Mouse (Mus musculus): Measurements from ENCODE around the gene Entpd7. TPM values are rescaled to one million over a fixed set of nuclear protein-coding genes. Genes with fewer than 3 reads are reported as not detected.

Entpd7 gene
- polyA plus RNA-seq, 1 experiment from 2014 or later: 7.9 TPM

DNA sequence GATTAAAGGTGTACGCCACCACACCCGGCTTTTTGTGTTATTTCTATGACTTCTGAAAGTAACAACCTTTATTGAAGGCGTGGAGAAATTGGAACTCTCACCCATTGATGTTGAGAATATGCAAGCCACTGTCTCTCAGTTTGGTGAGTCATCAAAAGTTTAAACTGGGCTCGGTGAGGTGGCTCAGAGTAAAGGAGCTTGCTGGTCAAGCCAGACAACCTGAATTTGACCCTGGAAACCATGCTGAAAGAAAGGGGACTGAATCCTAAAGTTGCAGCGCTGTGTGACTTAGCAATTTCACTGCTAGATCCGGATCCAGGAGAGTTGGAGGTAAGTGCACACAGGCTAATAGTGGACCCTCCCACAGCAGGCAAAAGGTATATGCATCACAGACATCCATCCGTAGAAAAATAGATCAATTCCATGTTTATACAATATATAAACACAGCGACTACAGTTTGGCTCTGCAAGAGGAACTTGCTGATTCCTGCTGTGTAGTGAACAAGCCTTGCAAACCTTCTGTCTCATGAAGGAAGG, 10.9 kb upstream of the Entpd7 start:
- peaks cover 21% of the 10 kb centered on the region; the same call in 1 of the 2 replicates for H3K27me3 ChIP-seq (ENCODE audit: insufficient read depth, poor library complexity, severe bottlenecking)
- H3K27ac ChIP-seq: no peak overlapping the region
- DNase-seq (ENCODE audit: low spot score): no peak
- H3K4me1 ChIP-seq: peaks cover 11% of the 10 kb centered on the region
- H3K36me3 ChIP-seq: no peaks in the 10 kb centered on the region
- H3K9me3 ChIP-seq: peaks cover 2% of the 10 kb centered on the region; the same call in 1 of the 2 replicates
- no peak overlapping the region for H3K4me3 ChIP-seq
- WGBS: 77% methylated on average over 8 of the region's 8 CpGs

DNA sequence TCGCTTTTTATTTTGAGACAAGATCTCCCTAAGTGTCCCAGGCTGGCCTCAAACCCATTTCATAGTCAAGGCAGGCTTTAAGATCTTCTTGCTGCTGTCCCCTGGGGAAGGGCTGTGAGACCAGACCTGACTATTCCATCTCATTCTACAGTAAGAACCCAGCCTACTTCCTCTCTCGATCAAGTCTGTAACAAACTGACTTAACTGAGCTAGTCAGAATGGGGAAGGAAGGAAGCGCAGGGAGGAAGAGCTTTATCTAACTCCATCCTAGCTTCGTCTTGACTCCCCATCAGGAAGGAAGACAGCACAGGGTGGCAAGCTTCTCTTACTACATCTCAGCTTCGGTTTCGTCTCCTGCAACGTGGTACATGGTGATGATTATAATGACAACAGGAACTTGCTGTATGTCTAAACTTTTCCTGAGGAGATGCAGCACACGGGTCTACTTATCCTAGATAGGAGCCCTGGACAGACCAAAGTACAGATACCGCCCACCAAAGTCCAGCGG, 9.9 kb upstream of the Entpd7 start:
- Histone ChIP-seq H3K36me3 (no peaks in the 10 kb centered on the region), H3K27ac (no peak overlapping the region), H3K27me3 (ENCODE audit: insufficient read depth, poor library complexity, severe bottlenecking) (peaks cover 21% of the 10 kb centered on the region; the same call in 1 of the 2 replicates), H3K4me1 (peaks cover 10% of the 10 kb centered on the region), H3K9me3 (peaks cover 2% of the 10 kb centered on the region; the same call in 1 of the 2 replicates), H3K4me3 (no peak overlapping the region)
- DNase-seq (ENCODE audit: low spot score): no peak
- 62% methylated on average over 10 of the region's 10 CpGs for WGBS

DNA sequence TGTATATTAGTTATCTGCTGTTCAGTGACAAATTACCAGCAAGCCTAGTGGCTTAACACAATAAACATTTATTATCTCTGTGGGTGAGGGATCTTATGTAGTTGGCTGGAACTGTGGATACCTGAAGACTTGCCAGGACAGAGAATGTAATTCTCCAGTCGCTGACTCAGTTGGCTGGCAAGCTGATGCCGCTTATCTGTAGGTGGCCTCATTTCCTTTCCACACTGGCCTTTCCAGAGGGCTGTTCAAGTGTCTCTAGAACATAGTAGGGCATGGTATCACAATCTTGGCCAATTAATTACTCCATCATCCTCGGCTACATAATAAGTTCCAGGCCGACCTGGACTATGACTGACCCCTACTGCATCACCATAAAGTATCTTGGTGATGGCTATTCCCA, 7.9 kb upstream of the Entpd7 start:
- no peak for DNase-seq (ENCODE audit: low spot score)
- peaks cover 2% of the 10 kb centered on the region; the same call in 1 of the 2 replicates for H3K9me3 ChIP-seq
- H3K36me3 ChIP-seq: no peaks in the 10 kb centered on the region
- H3K27me3 ChIP-seq (ENCODE audit: insufficient read depth, poor library complexity, severe bottlenecking): peaks cover 21% of the 10 kb centered on the region; the same call in 1 of the 2 replicates
- no peak overlapping the region for H3K4me3 ChIP-seq
- 82% methylated on average over 4 of the region's 4 CpGs for WGBS
- H3K4me1 ChIP-seq: peaks cover 2% of the 10 kb centered on the region
- no peak overlapping the region for H3K27ac ChIP-seq

DNA sequence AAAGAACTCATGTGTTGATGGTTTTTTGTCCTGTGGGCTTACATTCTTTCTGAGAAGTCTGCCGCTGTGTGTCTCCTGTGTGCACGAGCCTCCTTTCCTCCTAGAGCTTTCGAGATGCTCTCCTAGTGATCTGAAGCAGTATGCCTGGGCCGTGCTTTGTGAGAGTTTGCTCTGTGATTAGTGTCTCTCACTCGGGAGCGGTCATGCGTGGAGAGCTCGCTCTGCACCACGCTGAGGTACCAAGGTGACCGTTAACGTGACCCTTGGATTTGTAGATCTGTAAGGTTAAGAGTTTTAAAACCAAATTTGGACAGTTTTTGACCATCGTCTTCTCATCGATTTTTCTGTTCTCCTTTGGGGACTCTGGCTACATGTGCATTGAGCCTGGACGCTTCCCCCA, 3.3 kb downstream of the Entpd7 start:
- 0 out of 2 replicates have a peak, but pooled peaks cover 2% of the 10 kb centered on the region for H3K9me3 ChIP-seq
- H3K27me3 ChIP-seq (ENCODE audit: insufficient read depth, poor library complexity, severe bottlenecking): peaks cover 14% of the 10 kb centered on the region
- no peak overlapping the region for H3K4me3 ChIP-seq
- peaks cover 17% of the 10 kb centered on the region for H3K4me1 ChIP-seq
- H3K27ac ChIP-seq: no peak overlapping the region
- DNase-seq (ENCODE audit: low spot score): no peak
- 85% methylated on average over 14 of the region's 14 CpGs for WGBS
- peaks cover 17% of the 10 kb centered on the region for H3K36me3 ChIP-seq

DNA sequence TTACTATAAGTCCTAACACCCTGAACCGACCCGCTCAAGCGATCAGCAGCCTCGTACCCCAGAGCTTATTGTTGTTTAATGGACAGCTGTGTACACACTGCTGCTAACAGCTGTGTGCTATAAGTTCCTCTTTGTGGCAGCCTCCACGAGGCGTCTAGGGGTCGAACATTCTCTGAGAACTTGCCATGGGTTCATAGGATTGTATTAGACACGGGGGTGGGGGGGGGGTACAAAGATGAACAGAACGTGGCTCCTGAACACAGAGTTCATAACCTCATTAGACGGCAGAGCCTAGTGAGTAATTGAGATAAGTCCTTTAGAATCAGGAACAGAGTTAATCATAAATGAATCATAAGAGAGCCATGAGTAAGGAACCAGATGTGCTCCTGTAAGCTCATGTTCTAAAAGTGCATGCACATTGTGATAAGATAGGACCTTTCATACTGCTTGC, 6.1 kb downstream of the Entpd7 start:
- 0 out of 2 replicates have a peak, but pooled peaks cover 2% of the 10 kb centered on the region for H3K9me3 ChIP-seq
- H3K27ac ChIP-seq: no peak overlapping the region
- H3K27me3 ChIP-seq (ENCODE audit: insufficient read depth, poor library complexity, severe bottlenecking): peaks cover 14% of the 10 kb centered on the region
- WGBS: 79% methylated on average over 10 of the region's 10 CpGs
- H3K4me1 ChIP-seq: peaks cover 3% of the 10 kb centered on the region
- peaks cover 34% of the 10 kb centered on the region for H3K36me3 ChIP-seq
- no peak for DNase-seq (ENCODE audit: low spot score)
- H3K4me3 ChIP-seq: no peak overlapping the region

DNA sequence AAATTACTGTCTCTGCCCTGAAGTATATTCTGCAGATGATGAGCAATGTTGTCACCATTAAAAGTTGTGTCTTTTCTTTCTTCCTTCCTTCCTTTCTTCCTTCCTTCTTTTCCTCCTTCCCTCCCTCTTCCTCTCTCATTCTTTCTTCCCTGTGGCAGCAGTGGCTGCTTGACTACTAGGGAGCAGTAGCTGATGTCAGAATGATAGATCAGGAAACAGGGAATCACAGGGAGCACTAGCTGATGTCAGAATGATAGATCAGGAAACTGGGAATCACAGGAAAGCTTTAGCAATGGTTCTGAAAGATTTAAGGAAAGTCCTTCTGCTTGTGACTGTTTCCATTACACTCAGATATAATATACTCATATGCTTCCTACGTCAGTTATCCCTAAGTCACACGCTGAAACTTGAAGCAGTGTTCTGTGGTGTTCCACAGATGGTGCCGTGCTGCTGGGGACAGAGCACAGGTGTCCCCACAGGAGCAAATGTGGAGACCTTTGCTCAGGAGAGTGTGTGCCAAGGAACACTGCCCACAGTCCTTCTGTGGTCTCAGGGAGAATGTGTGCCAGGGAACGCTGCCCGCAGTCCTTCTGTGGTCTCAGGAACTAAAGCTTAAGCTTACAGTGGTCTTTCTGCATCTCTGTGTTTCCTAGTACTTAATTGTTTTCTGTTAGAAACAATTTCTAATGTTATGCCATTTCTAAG, 8.3 kb downstream of the Entpd7 start:
- Histone ChIP-seq H3K27me3 (ENCODE audit: insufficient read depth, poor library complexity, severe bottlenecking) (peaks cover 14% of the 10 kb centered on the region), H3K4me1 (peaks cover 2% of the 10 kb centered on the region; the same call in 1 of the 2 replicates), H3K9me3 (no peaks in the 10 kb centered on the region), H3K27ac (no peak overlapping the region), H3K36me3 (peaks cover 38% of the 10 kb centered on the region), H3K4me3 (no peak overlapping the region)
- no peak for DNase-seq (ENCODE audit: low spot score)
- 89% methylated on average over 5 of the region's 5 CpGs for WGBS

DNA sequence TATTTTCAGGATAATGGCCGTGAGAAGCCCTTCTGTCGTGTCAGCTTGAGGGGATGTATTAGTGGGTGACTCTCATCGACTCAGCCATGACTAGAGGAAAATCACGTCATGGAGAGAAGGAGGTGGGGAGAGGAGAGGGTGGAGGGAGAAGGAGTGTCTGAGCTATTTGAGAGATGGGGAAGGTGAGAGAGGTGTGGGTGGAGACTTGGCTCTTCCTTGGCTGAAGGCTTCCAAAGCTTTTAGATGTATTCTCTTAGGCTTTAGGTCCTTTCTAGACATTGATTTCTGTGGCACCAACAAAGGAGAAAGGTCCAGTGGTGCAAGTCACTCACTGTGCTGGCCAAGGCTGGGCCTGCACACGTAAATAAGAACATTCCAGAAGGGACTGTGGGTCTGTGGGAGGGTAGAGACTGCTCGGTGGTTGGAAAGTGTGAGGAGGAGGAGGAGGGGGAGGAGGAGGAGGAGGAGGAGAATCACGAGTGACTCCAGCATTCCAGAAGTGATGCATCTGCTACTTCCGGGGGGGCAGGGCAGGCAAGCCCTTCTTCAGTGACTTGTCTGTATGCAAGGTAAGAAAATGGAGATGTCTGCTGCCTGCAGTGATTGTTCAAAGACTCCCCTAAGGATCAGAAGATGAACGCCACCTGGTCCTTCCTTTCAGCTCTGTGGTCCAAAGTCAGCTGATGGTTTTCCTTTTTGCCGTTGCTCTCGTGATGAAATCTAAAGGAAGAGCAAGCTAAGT, 9.7 kb downstream of the Entpd7 start:
- Histone ChIP-seq H3K4me1 (peaks cover 2% of the 10 kb centered on the region; the same call in 1 of the 2 replicates), H3K4me3 (no peak overlapping the region), H3K27me3 (ENCODE audit: insufficient read depth, poor library complexity, severe bottlenecking) (peaks cover 16% of the 10 kb centered on the region), H3K27ac (no peak overlapping the region), H3K9me3 (no peaks in the 10 kb centered on the region), H3K36me3 (peaks cover 43% of the 10 kb centered on the region)
- no peak for DNase-seq (ENCODE audit: low spot score)
- WGBS: 63% methylated on average over 11 of the region's 11 CpGs

DNA sequence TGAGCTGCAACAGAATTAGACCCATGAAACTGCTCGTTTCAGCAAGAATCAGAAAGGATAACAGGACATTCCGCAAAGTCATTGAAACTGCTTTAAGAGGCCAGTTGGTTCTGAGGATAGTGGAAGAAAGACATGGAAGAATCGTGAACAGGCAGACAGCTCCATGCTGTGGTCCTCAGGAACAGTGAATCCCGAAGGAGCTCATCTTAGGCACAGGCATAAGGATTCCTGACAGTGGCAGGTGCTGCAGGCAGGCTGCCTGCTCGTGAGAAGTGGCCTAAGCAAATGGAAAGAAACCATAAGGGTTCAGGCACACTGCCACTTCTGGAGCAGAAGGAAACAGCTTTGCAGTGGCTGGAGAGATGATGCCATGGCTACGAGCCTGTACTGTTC, 10.3 kb downstream of the Entpd7 start:
- peaks cover 2% of the 10 kb centered on the region; the same call in 1 of the 2 replicates for H3K4me1 ChIP-seq
- no peaks in the 10 kb centered on the region for H3K9me3 ChIP-seq
- H3K27ac ChIP-seq: no peak overlapping the region
- 83% methylated on average over 6 of the region's 6 CpGs for WGBS
- H3K27me3 ChIP-seq (ENCODE audit: insufficient read depth, poor library complexity, severe bottlenecking): peaks cover 21% of the 10 kb centered on the region
- DNase-seq (ENCODE audit: low spot score): no peak
- no peak overlapping the region for H3K4me3 ChIP-seq
- H3K36me3 ChIP-seq: peaks cover 49% of the 10 kb centered on the region

DNA sequence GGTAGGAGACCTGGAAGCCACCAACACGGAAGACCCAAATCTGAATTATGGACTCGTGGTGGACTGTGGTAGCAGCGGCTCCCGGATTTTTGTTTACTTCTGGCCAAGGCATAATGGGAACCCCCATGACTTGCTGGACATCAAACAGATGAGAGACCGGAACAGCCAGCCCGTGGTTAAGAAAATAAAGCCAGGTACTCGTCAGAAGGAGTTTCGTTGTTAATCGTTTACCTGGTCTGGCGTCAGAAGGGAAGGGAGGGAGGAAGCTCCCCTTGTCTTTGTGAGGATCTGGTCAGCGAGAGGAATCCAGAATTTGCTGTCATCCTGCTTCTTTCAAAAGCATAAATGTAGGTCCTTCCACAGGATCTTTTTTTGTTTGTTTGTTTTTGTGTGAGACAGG, 14.7 kb downstream of the Entpd7 start:
- Histone ChIP-seq H3K9me3 (no peaks in the 10 kb centered on the region), H3K27ac (no peak overlapping the region), H3K4me1 (no peaks in the 10 kb centered on the region), H3K27me3 (ENCODE audit: insufficient read depth, poor library complexity, severe bottlenecking) (peaks cover 48% of the 10 kb centered on the region), H3K36me3 (peaks cover 71% of the 10 kb centered on the region), H3K4me3 (no peak overlapping the region)
- DNase-seq (ENCODE audit: low spot score): no peak
- 87% methylated on average over 11 of the region's 11 CpGs for WGBS

DNA sequence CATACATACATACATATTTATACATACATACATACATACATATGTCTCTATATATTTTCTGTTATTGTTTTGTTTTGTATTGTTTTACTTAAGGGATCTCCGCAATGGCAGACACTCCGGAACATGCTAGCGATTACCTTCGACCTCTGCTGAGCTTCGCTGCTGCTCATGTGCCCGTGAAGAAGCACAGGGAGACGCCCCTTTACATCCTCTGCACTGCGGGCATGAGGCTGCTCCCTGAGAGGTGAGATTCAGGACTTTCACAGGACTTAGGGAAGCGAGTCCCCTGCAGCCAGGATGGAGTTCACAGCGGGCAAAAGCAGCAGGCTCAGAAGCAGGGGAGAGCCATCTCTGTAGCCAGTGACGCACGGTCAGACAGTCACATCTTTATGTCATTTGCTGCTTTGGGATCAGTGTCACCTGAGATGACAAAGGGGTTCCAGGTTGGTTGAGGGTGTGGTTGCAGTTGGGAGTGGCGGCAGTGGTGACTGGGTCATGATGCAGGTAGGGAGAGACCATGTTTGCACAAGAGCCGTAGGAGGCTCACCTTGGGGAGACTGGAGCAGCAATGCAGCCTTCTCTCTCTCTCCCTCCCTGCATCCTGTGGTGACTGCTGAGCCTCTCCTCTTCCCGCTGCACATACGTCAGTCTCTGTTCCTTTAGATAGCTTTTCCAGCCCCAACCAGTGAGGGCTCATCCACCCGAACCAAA, 15.5 kb downstream of the Entpd7 start:
- Histone ChIP-seq H3K4me1 (no peaks in the 10 kb centered on the region), H3K36me3 (peaks cover 68% of the 10 kb centered on the region), H3K27ac (no peak overlapping the region), H3K4me3 (no peak overlapping the region), H3K9me3 (no peaks in the 10 kb centered on the region), H3K27me3 (ENCODE audit: insufficient read depth, poor library complexity, severe bottlenecking) (peaks cover 52% of the 10 kb centered on the region)
- peak; percentile 48 for DNase-seq (ENCODE audit: low spot score)
- 85% methylated on average over 17 of the region's 17 CpGs for WGBS

DNA sequence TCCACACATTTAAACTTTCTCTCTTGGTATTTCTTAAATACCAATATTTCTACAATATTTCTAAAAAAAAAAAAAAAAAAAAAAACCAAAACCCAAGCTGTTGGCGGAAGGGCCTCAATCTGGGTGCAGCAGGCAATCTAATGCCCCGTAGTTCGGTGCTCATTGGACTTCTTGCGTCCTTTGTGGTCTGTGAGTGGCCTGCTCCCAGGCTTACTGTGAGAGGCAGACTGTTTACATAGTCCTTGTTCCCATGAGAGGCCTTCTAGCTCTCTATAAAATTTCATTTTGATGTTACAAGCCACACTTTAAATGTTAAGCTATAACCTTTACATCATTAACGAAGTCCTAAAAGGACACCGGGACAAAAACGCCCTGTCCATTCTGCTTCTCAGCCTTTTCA, 18.7 kb downstream of the Entpd7 start:
- no peak for DNase-seq (ENCODE audit: low spot score)
- Histone ChIP-seq H3K4me1 (no peaks in the 10 kb centered on the region), H3K9me3 (no peaks in the 10 kb centered on the region), H3K36me3 (peaks cover 50% of the 10 kb centered on the region), H3K27ac (no peak overlapping the region), H3K27me3 (ENCODE audit: insufficient read depth, poor library complexity, severe bottlenecking) (peaks cover 78% of the 10 kb centered on the region), H3K4me3 (no peak overlapping the region)
- WGBS: 94% methylated on average over 7 of the region's 7 CpGs

DNA sequence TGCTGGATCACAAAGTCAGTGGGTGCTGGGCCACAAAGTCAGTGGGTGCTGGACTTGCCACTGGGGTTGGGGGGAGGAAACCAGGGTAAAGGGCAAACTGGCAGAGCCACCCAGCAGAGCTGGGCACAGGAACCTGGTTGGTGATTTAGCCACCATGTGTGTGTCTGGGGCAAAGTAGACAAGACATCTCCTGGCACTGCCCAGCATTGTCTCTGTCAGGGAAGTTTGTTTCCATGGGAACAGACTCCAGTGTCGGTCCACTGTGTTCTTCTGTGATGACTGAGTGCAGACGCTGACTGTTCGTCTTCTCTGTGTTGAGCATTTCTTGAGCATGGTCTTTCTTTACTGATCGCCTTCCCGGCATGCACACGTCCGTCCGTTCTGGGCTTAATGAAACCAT, 19.8 kb downstream of the Entpd7 start:
- peak; percentile 67 for DNase-seq (ENCODE audit: low spot score)
- H3K27ac ChIP-seq: no peak overlapping the region
- 89% methylated on average over 8 of the region's 8 CpGs for WGBS
- no peak overlapping the region for H3K4me3 ChIP-seq
- H3K27me3 ChIP-seq (ENCODE audit: insufficient read depth, poor library complexity, severe bottlenecking): peaks cover 85% of the 10 kb centered on the region
- H3K9me3 ChIP-seq: no peaks in the 10 kb centered on the region
- peaks cover 49% of the 10 kb centered on the region for H3K36me3 ChIP-seq
- no peaks in the 10 kb centered on the region for H3K4me1 ChIP-seq
